Mouse (Mus musculus): Measurements from ENCODE around the gene Gpr137. TPM values are rescaled to one million over a fixed set of nuclear protein-coding genes. Genes with fewer than 3 reads are reported as not detected.

The Gpr137 gene
- polyA plus RNA-seq, 1 experiment from 2014 or later = 23.7 TPM

- Histone ChIP-seq H3K4me2 (peak overlapping the region; percentile 90), H3K9ac (peak overlapping the region; percentile 97), H3K27ac (ENCODE audit: poor library complexity, severe bottlenecking) (peak overlapping the region; percentile 96), H3K4me3 (peak overlapping the region; percentile 88), H3K9me3 (replicated peaks) (no peaks in the 10 kb centered on the region), H3K4me1 (replicated peaks) (peaks cover 49% of the 10 kb centered on the region), H3K27me3 (replicated peaks) (peaks cover 10% of the 10 kb centered on the region), H3K36me3 (peaks cover 13% of the 10 kb centered on the region)
- ATAC-seq (ENCODE audit: insufficient number of reproducible peaks, low FRiP score) = no peak
- WGBS = 41% methylated on average over 8 of the region's 8 CpGs
These were observed 22.2 kb downstream of the Gpr137 start for GRCm38 (mm10) chr19:6919876-6920740.

- no peak for ATAC-seq (ENCODE audit: insufficient number of reproducible peaks, low FRiP score)
- Histone ChIP-seq H3K36me3 (peaks cover 15% of the 10 kb centered on the region), H3K9me3 (replicated peaks) (no peaks in the 10 kb centered on the region), H3K27me3 (replicated peaks) (peaks cover 6% of the 10 kb centered on the region), H3K4me3 (no peak overlapping the region), H3K4me2 (peak overlapping the region; percentile 90; the same call in 1 of the 2 replicates), H3K4me1 (replicated peaks) (peaks cover 44% of the 10 kb centered on the region), H3K9ac (no peak overlapping the region), H3K27ac (ENCODE audit: poor library complexity, severe bottlenecking) (no peak overlapping the region)
These were observed 22.8 kb downstream of the Gpr137 start for GRCm38 (mm10) chr19:6919431-6919830.

DNA sequence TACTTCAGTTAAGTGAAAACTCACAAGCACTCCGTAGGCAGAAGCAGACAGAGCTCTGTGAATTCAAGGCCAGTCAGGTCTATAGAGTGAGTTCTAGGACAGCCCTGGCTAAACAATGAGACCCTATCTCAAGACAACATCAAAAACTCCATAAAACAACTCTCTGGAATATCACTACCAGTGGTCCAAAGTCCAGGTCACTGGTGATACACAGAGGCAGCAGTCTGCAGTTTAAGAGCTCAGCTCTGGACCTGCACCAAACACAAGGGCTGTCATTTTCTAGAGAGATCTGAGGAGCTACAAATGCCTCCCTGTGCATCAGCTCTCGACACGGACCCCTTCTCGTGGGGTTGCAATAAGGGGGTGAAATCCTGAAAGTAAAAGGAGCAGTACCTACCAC is 24.0 kb downstream of the Gpr137 start:
- Histone ChIP-seq H3K36me3 (peaks cover 26% of the 10 kb centered on the region), H3K4me3 (no peak overlapping the region), H3K27me3 (replicated peaks) (peaks cover 3% of the 10 kb centered on the region), H3K4me2 (no peak overlapping the region), H3K9me3 (replicated peaks) (no peaks in the 10 kb centered on the region), H3K9ac (no peak overlapping the region), H3K27ac (ENCODE audit: poor library complexity, severe bottlenecking) (no peak overlapping the region), H3K4me1 (replicated peaks) (peaks cover 44% of the 10 kb centered on the region)
- ATAC-seq (ENCODE audit: insufficient number of reproducible peaks, low FRiP score) = no peak
- WGBS = 90% methylated on average over 4 of the region's 4 CpGs

DNA sequence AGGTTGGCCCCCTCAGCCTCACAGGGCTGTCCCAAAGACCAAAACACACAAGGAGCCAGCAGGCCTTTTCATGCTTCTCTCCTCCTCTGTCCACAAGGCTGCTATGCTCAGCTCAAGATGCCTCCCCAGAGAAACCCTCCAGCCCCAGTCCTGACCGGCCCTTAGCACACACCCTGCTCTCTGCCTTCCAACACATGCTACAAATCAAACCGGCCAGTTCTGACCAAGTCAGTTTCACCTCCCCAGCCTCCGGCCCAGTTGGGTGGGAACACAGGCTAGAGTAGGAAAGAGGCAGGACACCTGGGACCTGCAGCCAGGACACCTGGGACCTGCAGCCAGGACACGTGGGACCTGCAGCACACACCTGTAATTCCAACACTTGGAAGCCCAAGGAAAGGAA is 25.8 kb downstream of the Gpr137 start:
- peaks cover 44% of the 10 kb centered on the region for H3K36me3 ChIP-seq
- no peak for ATAC-seq (ENCODE audit: insufficient number of reproducible peaks, low FRiP score)
- H3K4me3 ChIP-seq = no peak overlapping the region
- no peak overlapping the region for H3K27ac ChIP-seq (ENCODE audit: poor library complexity, severe bottlenecking)
- no peaks in the 10 kb centered on the region for H3K27me3 ChIP-seq (replicated peaks)
- H3K9ac ChIP-seq = no peak overlapping the region
- 84% methylated on average over 4 of the region's 4 CpGs for WGBS
- H3K4me2 ChIP-seq = no peak overlapping the region
- H3K9me3 ChIP-seq (replicated peaks) = no peaks in the 10 kb centered on the region
- peaks cover 38% of the 10 kb centered on the region for H3K4me1 ChIP-seq (replicated peaks)

GRCm38 (mm10) chr19:6915276-6915675 is 27.0 kb downstream of the Gpr137 start:
- Histone ChIP-seq H3K36me3 (peaks cover 50% of the 10 kb centered on the region), H3K4me3 (no peak overlapping the region), H3K9me3 (replicated peaks) (no peaks in the 10 kb centered on the region), H3K4me1 (replicated peaks) (peaks cover 38% of the 10 kb centered on the region), H3K27me3 (replicated peaks) (no peaks in the 10 kb centered on the region), H3K9ac (no peak overlapping the region), H3K4me2 (no peak overlapping the region), H3K27ac (ENCODE audit: poor library complexity, severe bottlenecking) (no peak overlapping the region)
- no peak for ATAC-seq (ENCODE audit: insufficient number of reproducible peaks, low FRiP score)
- 26% methylated on average over 4 of the region's 4 CpGs for WGBS

- H3K4me3 ChIP-seq = no peak overlapping the region
- no peak overlapping the region for H3K4me2 ChIP-seq
- WGBS = 88% methylated on average over 9 of the region's 9 CpGs
- H3K9ac ChIP-seq = no peak overlapping the region
- H3K9me3 ChIP-seq (replicated peaks) = no peaks in the 10 kb centered on the region
- H3K4me1 ChIP-seq (replicated peaks) = peaks cover 31% of the 10 kb centered on the region
- no peaks in the 10 kb centered on the region for H3K27me3 ChIP-seq (replicated peaks)
- peaks cover 45% of the 10 kb centered on the region for H3K36me3 ChIP-seq
- ATAC-seq (ENCODE audit: insufficient number of reproducible peaks, low FRiP score) = no peak
- no peak overlapping the region for H3K27ac ChIP-seq (ENCODE audit: poor library complexity, severe bottlenecking)
These were observed 27.7 kb downstream of the Gpr137 start for GRCm38 (mm10) chr19:6914540-6914939.

DNA sequence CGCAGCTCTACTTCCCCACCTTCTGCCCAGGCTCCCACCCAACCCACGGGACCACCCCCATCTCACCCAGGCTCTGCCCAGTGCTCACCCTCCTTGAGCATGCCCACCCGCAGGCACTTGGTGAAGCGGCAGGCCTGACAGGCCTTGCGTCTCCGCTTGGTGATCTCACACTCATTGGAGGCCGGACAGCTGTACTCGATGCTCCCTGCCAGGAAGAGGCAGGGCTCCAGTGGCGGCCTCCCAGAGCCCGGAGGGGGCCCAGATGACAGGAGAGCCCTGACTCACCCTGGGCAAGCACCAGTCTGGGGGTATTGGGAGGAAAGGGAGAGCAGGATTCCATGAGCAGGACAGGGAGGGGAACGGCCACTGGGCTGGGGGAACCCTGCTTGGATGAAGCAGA is 28.3 kb downstream of the Gpr137 start:
- Histone ChIP-seq H3K27ac (ENCODE audit: poor library complexity, severe bottlenecking) (no peak overlapping the region), H3K27me3 (replicated peaks) (no peaks in the 10 kb centered on the region), H3K36me3 (peaks cover 45% of the 10 kb centered on the region), H3K4me3 (no peak overlapping the region), H3K4me2 (no peak overlapping the region), H3K9ac (no peak overlapping the region), H3K4me1 (replicated peaks) (peaks cover 26% of the 10 kb centered on the region), H3K9me3 (replicated peaks) (no peaks in the 10 kb centered on the region)
- 82% methylated on average over 10 of the region's 11 CpGs for WGBS
- no peak for ATAC-seq (ENCODE audit: insufficient number of reproducible peaks, low FRiP score)

GRCm38 (mm10) chr19:6913036-6913435 is 29.2 kb downstream of the Gpr137 start:
- Histone ChIP-seq H3K27me3 (replicated peaks) (no peaks in the 10 kb centered on the region), H3K9ac (no peak overlapping the region), H3K4me3 (no peak overlapping the region), H3K4me2 (no peak overlapping the region), H3K27ac (ENCODE audit: poor library complexity, severe bottlenecking) (no peak overlapping the region), H3K36me3 (peaks cover 37% of the 10 kb centered on the region), H3K4me1 (replicated peaks) (peaks cover 33% of the 10 kb centered on the region), H3K9me3 (replicated peaks) (no peaks in the 10 kb centered on the region)
- 86% methylated on average over 6 of the region's 6 CpGs for WGBS
- no peak for ATAC-seq (ENCODE audit: insufficient number of reproducible peaks, low FRiP score)

DNA sequence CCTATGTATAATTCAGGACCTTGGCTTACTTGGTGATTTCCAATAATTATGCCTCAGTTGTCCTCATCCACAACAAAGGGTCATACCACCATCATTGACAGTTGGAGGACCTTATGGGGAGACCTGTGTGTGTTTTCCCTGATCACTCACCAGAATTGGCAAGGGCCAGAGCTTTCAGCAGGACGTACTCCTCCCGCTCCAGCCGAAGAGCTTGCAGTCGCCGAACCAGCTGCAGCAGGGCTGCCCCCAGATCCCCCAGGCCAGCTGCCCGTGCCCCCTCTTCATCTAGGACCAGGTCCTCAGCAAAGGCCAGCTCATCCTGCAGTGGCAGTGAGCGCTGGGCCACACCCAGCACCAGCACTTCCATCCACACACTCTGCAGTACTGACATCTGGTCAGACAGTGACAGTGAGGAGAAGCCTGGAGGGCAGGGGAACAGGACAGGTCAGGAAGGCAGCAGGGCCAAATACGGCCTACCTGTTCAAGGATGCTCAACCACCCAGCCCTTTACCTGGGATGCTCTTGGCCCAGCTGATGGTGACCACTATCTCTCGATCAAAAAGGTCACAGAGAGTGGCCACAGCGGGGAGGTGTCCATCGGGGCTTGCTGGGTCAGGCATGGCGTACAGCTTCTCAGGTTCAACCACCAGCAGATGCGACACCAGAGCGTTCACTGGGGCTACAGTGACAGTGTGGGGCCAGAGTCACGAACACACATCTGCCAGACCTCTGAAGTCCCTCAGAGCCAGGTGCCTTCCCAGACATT is 29.9 kb downstream of the Gpr137 start:
- H3K27ac ChIP-seq (ENCODE audit: poor library complexity, severe bottlenecking) = no peak overlapping the region
- ATAC-seq (ENCODE audit: insufficient number of reproducible peaks, low FRiP score) = no peak
- no peak overlapping the region for H3K4me2 ChIP-seq
- H3K36me3 ChIP-seq = peaks cover 37% of the 10 kb centered on the region
- H3K9ac ChIP-seq = no peak overlapping the region
- no peaks in the 10 kb centered on the region for H3K9me3 ChIP-seq (replicated peaks)
- peaks cover 39% of the 10 kb centered on the region for H3K4me1 ChIP-seq (replicated peaks)
- H3K4me3 ChIP-seq = no peak overlapping the region
- H3K27me3 ChIP-seq (replicated peaks) = no peaks in the 10 kb centered on the region
- 93% methylated on average over 15 of the region's 15 CpGs for WGBS

GRCm38 (mm10) chr19:6911101-6912074 is 30.9 kb downstream of the Gpr137 start:
- WGBS = 85% methylated on average over 19 of the region's 19 CpGs
- peaks cover 37% of the 10 kb centered on the region for H3K4me1 ChIP-seq (replicated peaks)
- no peak for ATAC-seq (ENCODE audit: insufficient number of reproducible peaks, low FRiP score)
- no peaks in the 10 kb centered on the region for H3K9me3 ChIP-seq (replicated peaks)
- H3K27ac ChIP-seq (ENCODE audit: poor library complexity, severe bottlenecking) = no peak overlapping the region
- peak overlapping the region; percentile 66 for H3K4me3 ChIP-seq
- H3K36me3 ChIP-seq = peaks cover 46% of the 10 kb centered on the region
- no peaks in the 10 kb centered on the region for H3K27me3 ChIP-seq (replicated peaks)
- H3K9ac ChIP-seq = peak overlapping the region; percentile 44
- H3K4me2 ChIP-seq = peak overlapping the region; percentile 80

Measured in heart, embryonic 12.5 days (tissue).